Mouse (Mus musculus): Measurements from ENCODE around the gene Dstyk.

DNA sequence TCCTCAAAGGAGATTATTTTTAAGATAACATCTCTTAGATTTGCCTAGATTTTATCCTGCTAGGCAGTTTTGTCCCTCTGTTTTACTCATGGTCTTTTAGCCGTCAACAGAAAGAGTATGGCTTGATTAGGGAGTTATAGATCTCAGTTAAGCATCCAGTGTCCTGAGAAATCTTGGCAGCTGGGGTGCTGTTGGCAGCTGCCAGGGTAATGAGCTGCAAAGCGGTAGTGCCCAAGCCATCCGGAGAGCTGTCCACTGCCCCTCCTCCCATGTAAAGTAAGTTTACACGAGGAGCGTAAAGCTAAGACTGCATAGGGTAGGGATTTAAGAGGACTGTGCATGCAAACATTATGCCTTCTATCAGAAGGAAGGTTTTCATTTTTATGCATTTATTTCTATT lies 16.0 kb downstream of the Dstyk start:
- TF ChIP-seq CTCF (IDR thresholded peaks at IDR 0.05; ENCODE audit: low read depth) (no peak), EP300 (IDR thresholded peaks at IDR 0.05; ENCODE audit: low read depth) (no peak)

All from heart, postnatal 0 days (tissue).